In the genomic region with DNA sequence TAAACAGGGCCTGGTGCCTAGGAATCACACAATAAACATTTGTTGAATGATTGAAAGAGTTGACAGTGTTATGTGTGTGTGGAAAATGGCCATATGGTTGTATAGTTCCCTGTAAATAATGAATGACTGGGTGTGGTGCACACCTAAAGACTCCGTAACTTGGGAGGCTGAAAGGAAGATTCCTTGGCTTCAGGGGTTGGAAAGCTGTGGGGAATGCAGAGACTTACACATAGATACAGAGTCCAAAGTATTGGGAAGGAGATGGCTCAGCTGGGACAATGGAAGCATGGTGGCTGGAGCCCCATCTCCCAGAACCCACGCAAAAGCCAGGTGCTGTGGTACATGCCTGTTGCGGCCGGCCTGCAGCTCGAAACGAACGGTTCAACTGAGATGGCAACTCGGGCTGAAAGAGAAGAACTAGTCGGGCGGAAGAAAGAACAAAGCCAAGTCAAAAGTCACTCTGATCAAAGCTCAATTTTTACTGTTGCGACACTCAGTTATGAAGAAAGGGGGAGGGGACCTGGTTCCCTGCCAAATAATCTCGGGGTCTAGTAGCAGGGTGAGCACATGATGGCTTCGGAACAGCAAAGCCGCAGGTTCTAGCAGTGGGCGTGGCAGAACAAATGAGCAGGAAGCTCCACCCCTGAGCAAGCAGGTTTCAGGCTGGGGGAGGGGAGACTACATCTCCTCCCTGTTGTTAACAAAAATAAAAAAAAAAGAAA, we compare ENCODE assay signal across 8 mouse cellular contexts. TPM values are rescaled to one million over a fixed set of nuclear protein-coding genes. Genes with fewer than 3 reads are reported as not detected.
DNase-seq lines count a peak whose midpoint lies in the region; ATAC-seq lines count a peak whose summit lies in the region.

No protein-coding gene starts in this region.

- H3K27me3 ChIP-seq in lung, embryonic 15.5 days: no peaks in the 10 kb centered on the region

- DNase-seq in A20 (ENCODE audit: low read depth, low spot score): peak; percentile 65
- peak; percentile 52 for DNase-seq in Muller cell, postnatal 12 days (ENCODE audit: inconsistent ontology term)
- peak; percentile 90 for DNase-seq in induced T-regulatory cell, adult 2 months (ENCODE audit: low read depth)
- DNase-seq in thymus, postnatal 0 days (ENCODE audit: low spot score): peak; percentile 81
- no peak for DNase-seq in frontal cortex, adult 2 months (ENCODE audit: extremely low spot score in 1 of 2, low spot score in 1 of 2)
- no peak for DNase-seq in cerebellum, adult 11 months
- DNase-seq in right cerebral cortex, adult 2 months (ENCODE audit: low spot score in 2 of 2): no peak

- H3K36me3 ChIP-seq in lung, embryonic 15.5 days: no peaks in the 10 kb centered on the region

- no peak for ATAC-seq in lung, embryonic 15.5 days (ENCODE audit: borderline replicate concordance, extremely low read depth, low FRiP score, low TSS enrichment)

- 0 out of 2 replicates have a peak, but pooled peaks cover 6% of the 10 kb centered on the region for H3K4me1 ChIP-seq in lung, embryonic 15.5 days

- peak overlapping the region; percentile 45 for H3K4me2 ChIP-seq in lung, embryonic 15.5 days

- H3K27ac ChIP-seq in lung, embryonic 15.5 days: no peak overlapping the region

- H3K4me3 ChIP-seq in lung, embryonic 15.5 days: 0 out of 2 replicates have a peak overlapping the region, but pooled peaks have one; percentile 8

- 35% methylated on average over 15 of the region's 15 CpGs for WGBS in lung, embryonic 15.5 days

- H3K9me3 ChIP-seq in lung, embryonic 15.5 days: no peaks in the 10 kb centered on the region

- H3K9ac ChIP-seq in lung, embryonic 15.5 days: no peak overlapping the region

RNA-seq across cellular contexts. Expression of a gene that starts 1.9 kb away (rescaled TPM):
- 0.25 and 0.27 TPM in 2 replicates for polyA plus RNA-seq in lung, embryonic 15.5 days (2015; fragmentation: Nextera tagmentation; extraction: Ambion mirVana)
- polyA plus RNA-seq in thymus, postnatal 0 days (2015; fragmentation: Nextera tagmentation; extraction: Ambion mirVana): 0.65 and 0.72 TPM in 2 replicates
- polyA plus RNA-seq in frontal cortex, adult 2 months (2012; rRNA removed): 5.1 and 8.1 TPM in 2 replicates

RNA-seq across cellular contexts. Expression of a gene that starts 36.6 kb away (rescaled TPM):
- 3.2 and 3.9 TPM in 2 replicates for polyA plus RNA-seq in lung, embryonic 15.5 days (2015; fragmentation: Nextera tagmentation; extraction: Ambion mirVana)
- polyA plus RNA-seq in thymus, postnatal 0 days (2015; fragmentation: Nextera tagmentation; extraction: Ambion mirVana): 2.4 and 3.7 TPM in 2 replicates
- polyA plus RNA-seq in frontal cortex, adult 2 months (2012; rRNA removed): 33.4 and 34.1 TPM in 2 replicates

RNA-seq across cellular contexts. Expression of a gene that starts 47.8 kb away (rescaled TPM):
- polyA plus RNA-seq in lung, embryonic 15.5 days (2015; fragmentation: Nextera tagmentation; extraction: Ambion mirVana): 35.7 and 37.0 TPM in 2 replicates
- 43.4 and 45.6 TPM in 2 replicates for polyA plus RNA-seq in thymus, postnatal 0 days (2015; fragmentation: Nextera tagmentation; extraction: Ambion mirVana)
- 20.3 and 23.5 TPM in 2 replicates for polyA plus RNA-seq in frontal cortex, adult 2 months (2012; rRNA removed)

Comparison
In these comparisons a context has a peak if more than half of its experiments do, and no peak if none do; other contexts are left out.
1. DNase-seq: peak in A20 (single experiment), Muller cell, postnatal 12 days (single experiment), induced T-regulatory cell, adult 2 months (single experiment) and thymus, postnatal 0 days (single experiment); none in frontal cortex, adult 2 months (0 of 2), cerebellum, adult 11 months (single experiment) and right cerebral cortex, adult 2 months (0 of 2).